In genomic region chr5:122084470-122084869, GRCm38 (mm10) we compare ENCODE assay signal across 20 mouse cellular contexts. TPM values are rescaled to one million over a fixed set of nuclear protein-coding genes. Genes with fewer than 3 reads are reported as not detected.
DNase-seq lines count a peak whose midpoint lies in the region; ATAC-seq and TF ChIP-seq lines count a peak whose summit lies in the region.
"Had no signal": no experiment of that assay in that cellular context is flagged by ENCODE, and none has a peak within 500 bp of the region (broad histone marks: within the 10 kb centered on the region; RNA-seq: fewer than 3 reads in every experiment).

No protein-coding gene starts in this region.

- ATAC-seq in liver, embryonic 12.5 days = no peak; the same call in 1 of the 2 replicates
- ATAC-seq in liver, embryonic 11.5 days (replicated peaks; ENCODE audit: low FRiP score) = no peak
- ATAC-seq in intestine, postnatal 0 days = 0 out of 2 replicates have a peak, but pooled peaks have one; percentile 31
- ATAC-seq: forebrain, embryonic 16.5 days had no signal

- H3ac ChIP-seq in myocyte (ENCODE audit: control insufficient read depth, insufficient read length) = no peak overlapping the region

- no peak for DNase-seq in liver, embryonic 11.5 days (ENCODE audit: low spot score)
- DNase-seq in left cerebral cortex, postnatal 25 days (ENCODE audit: low spot score in 2 of 2) = no peak
- DNase-seq in lung, adult 18-20 months = no peak
- DNase-seq: adrenal gland, adult 2 months; adrenal gland, postnatal 25 days; cerebellum, adult 11 months; cerebellum, adult 8-10 months; cerebellum, postnatal 25 days; gastrocnemius, postnatal 14 days; heart, adult 2 months; heart, postnatal 36 days had no signal

- no peak for TF ChIP-seq POLR2A in myocyte (IDR thresholded peaks at IDR 0.05; ENCODE audit: insufficient read length, low read depth)

- H3K9ac ChIP-seq in liver, embryonic 12.5 days = no peak overlapping the region
- H3K9ac ChIP-seq in liver, embryonic 11.5 days (ENCODE audit: low read depth, low read length) = no peak overlapping the region
- no peak overlapping the region for H3K9ac ChIP-seq in intestine, postnatal 0 days (ENCODE audit: low read depth, low read length)
- H3K9ac ChIP-seq: embryonic facial prominence, embryonic 12.5 days; forebrain, embryonic 12.5 days; hindbrain, embryonic 15.5 days had no signal

- H3K27ac ChIP-seq in liver, embryonic 12.5 days = no peak overlapping the region
- H3K27ac ChIP-seq in liver, embryonic 11.5 days (ENCODE audit: low read depth, low read length) = no peak overlapping the region
- no peak overlapping the region for H3K27ac ChIP-seq in intestine, postnatal 0 days (ENCODE audit: low read depth, low read length)
- H3K27ac ChIP-seq: embryonic facial prominence, embryonic 12.5 days; forebrain, embryonic 12.5 days; heart, adult 2 months; heart, embryonic 13.5 days; hindbrain, embryonic 15.5 days had no signal

- WGBS in liver, embryonic 12.5 days (ENCODE audit: insufficient replicate concordance) = 38% methylated on average over 3 of the region's 3 CpGs
- WGBS in liver, embryonic 11.5 days = 57% methylated on average over 3 of the region's 3 CpGs
- WGBS in intestine, postnatal 0 days = 47% methylated on average over 3 of the region's 3 CpGs

- no peaks in the 10 kb centered on the region for H3K36me3 ChIP-seq in liver, embryonic 12.5 days
- H3K36me3 ChIP-seq in liver, embryonic 11.5 days (ENCODE audit: control insufficient read depth, insufficient read depth, low read length) = no peaks in the 10 kb centered on the region
- H3K36me3 ChIP-seq in intestine, postnatal 0 days (ENCODE audit: control insufficient read depth, insufficient read depth) = no peaks in the 10 kb centered on the region
- H3K36me3 ChIP-seq in myocyte (ENCODE audit: control insufficient read depth, insufficient read depth) = no peaks in the 10 kb centered on the region
- H3K36me3 ChIP-seq: embryonic facial prominence, embryonic 12.5 days; forebrain, embryonic 12.5 days; heart, embryonic 13.5 days; hindbrain, embryonic 15.5 days had no signal

- TF ChIP-seq CTCF in intestine, postnatal 0 days (IDR thresholded peaks at IDR 0.05; ENCODE audit: low read depth) = no peak

- no peaks in the 10 kb centered on the region for H3K27me3 ChIP-seq in liver, embryonic 12.5 days (replicated peaks)
- H3K27me3 ChIP-seq in liver, embryonic 11.5 days (replicated peaks; ENCODE audit: control insufficient read depth, insufficient read depth, low read length) = 0 out of 2 replicates have a peak, but pooled peaks cover 2% of the 10 kb centered on the region
- H3K27me3 ChIP-seq in intestine, postnatal 0 days (replicated peaks; ENCODE audit: control insufficient read depth, insufficient read depth, low read length) = no peaks in the 10 kb centered on the region
- H3K27me3 ChIP-seq in myocyte (ENCODE audit: control insufficient read depth, insufficient read depth, insufficient read length) = no peaks in the 10 kb centered on the region
- H3K27me3 ChIP-seq: embryonic facial prominence, embryonic 12.5 days; forebrain, embryonic 12.5 days had no signal

- intact Hi-C loops in left cerebral cortex, postnatal 25 days (cut with DNase I) = loop anchor here (5.0 kb wide), 1 partner anchor 192 kb away; no protein-coding TSS in a partner anchor

- H3K79me2 ChIP-seq in myocyte (ENCODE audit: control insufficient read depth, insufficient read depth) = no peaks in the 10 kb centered on the region

- no peak overlapping the region for H3K4me3 ChIP-seq in liver, embryonic 12.5 days
- no peak overlapping the region for H3K4me3 ChIP-seq in liver, embryonic 11.5 days (ENCODE audit: low read depth, low read length)
- H3K4me3 ChIP-seq in intestine, postnatal 0 days (ENCODE audit: low read depth, low read length) = no peak overlapping the region
- H3K4me3 ChIP-seq in myocyte = no peak overlapping the region
- H3K4me3 ChIP-seq: embryonic facial prominence, embryonic 12.5 days; forebrain, embryonic 12.5 days; heart, adult 2 months; heart, embryonic 13.5 days; hindbrain, embryonic 15.5 days had no signal

- no peaks in the 10 kb centered on the region for H3K9me3 ChIP-seq in liver, embryonic 12.5 days (replicated peaks)
- H3K9me3 ChIP-seq in liver, embryonic 11.5 days (ENCODE audit: control insufficient read depth, low read length) = no peaks in the 10 kb centered on the region
- no peaks in the 10 kb centered on the region for H3K9me3 ChIP-seq in intestine, postnatal 0 days (ENCODE audit: control insufficient read depth)
- H3K9me3 ChIP-seq: embryonic facial prominence, embryonic 12.5 days; forebrain, embryonic 12.5 days; heart, embryonic 13.5 days; hindbrain, embryonic 15.5 days had no signal

- H3K4me1 ChIP-seq in liver, embryonic 12.5 days = peaks cover 13% of the 10 kb centered on the region
- H3K4me1 ChIP-seq in liver, embryonic 11.5 days (replicated peaks; ENCODE audit: control insufficient read depth, insufficient read depth, low read length) = no peaks in the 10 kb centered on the region
- H3K4me1 ChIP-seq in intestine, postnatal 0 days (replicated peaks; ENCODE audit: control insufficient read depth, insufficient read depth, low read length) = no peaks in the 10 kb centered on the region
- H3K4me1 ChIP-seq: embryonic facial prominence, embryonic 12.5 days; forebrain, embryonic 12.5 days; hindbrain, embryonic 15.5 days had no signal

- peak overlapping the region; percentile 12; the same call in 1 of the 2 replicates for H3K4me2 ChIP-seq in liver, embryonic 12.5 days
- H3K4me2 ChIP-seq in liver, embryonic 11.5 days = no peak overlapping the region
- H3K4me2 ChIP-seq in intestine, postnatal 0 days (replicated peaks; ENCODE audit: low read depth) = no peak overlapping the region
- H3K4me2 ChIP-seq in myocyte (ENCODE audit: low read depth) = peak overlapping the region; percentile 70
- H3K4me2 ChIP-seq: embryonic facial prominence, embryonic 12.5 days; forebrain, embryonic 12.5 days; hindbrain, embryonic 15.5 days had no signal

TF ChIP-seq in myocyte, 11 proteins besides CTCF, POLR2A, EP300 and RAD21:
- TF ChIP-seq MYOG (IDR thresholded peaks at IDR 0.05; ENCODE audit: control insufficient read depth in 1 of 3, insufficient read depth in 1 of 3, insufficient read length in 2 of 3, low read depth in 2 of 3) = no peak
- TF ChIP-seq MYOD1 (IDR thresholded peaks at IDR 0.05; ENCODE audit: control insufficient read depth in 1 of 3, insufficient read length in 2 of 3, low read depth in 2 of 3) = no peak
- no peak for TF ChIP-seq E2F4 (IDR thresholded peaks at IDR 0.05; ENCODE audit: insufficient read depth)
- no peak for TF ChIP-seq TCF12 (IDR thresholded peaks at IDR 0.05; ENCODE audit: insufficient read depth, poor library complexity, severe bottlenecking)
- no peak for TF ChIP-seq CEBPB (IDR thresholded peaks at IDR 0.05; ENCODE audit: insufficient read depth, poor library complexity, severe bottlenecking)
- TF ChIP-seq USF1 (IDR thresholded peaks at IDR 0.05; ENCODE audit: low read depth) = no peak
- no peak for TF ChIP-seq POLR2AphosphoS2 (IDR thresholded peaks at IDR 0.05; ENCODE audit: insufficient read length, low read depth)
- TF ChIP-seq TCF3 (IDR thresholded peaks at IDR 0.05; ENCODE audit: insufficient read length, low read depth) = no peak
- TF ChIP-seq MAX (IDR thresholded peaks at IDR 0.05; ENCODE audit: low read depth) = no peak
- TF ChIP-seq REST (IDR thresholded peaks at IDR 0.05; ENCODE audit: insufficient read depth, insufficient read length) = no peak
- TF ChIP-seq SRF (IDR thresholded peaks at IDR 0.05; ENCODE audit: control insufficient read depth, insufficient read length, low read depth) = no peak
TF ChIP-seq in myocyte: peak in this region for 0.

RNA-seq across cellular contexts. Expression of gene Myl2, which starts 16.3 kb away (rescaled TPM):
- 0.35 and 2.5 TPM in 2 replicates for polyA plus RNA-seq in liver, embryonic 12.5 days (2016; fragmentation: Nextera tagmentation; extraction: Ambion mirVana)
- polyA plus RNA-seq in liver, embryonic 11.5 days (2014; fragmentation: Nextera tagmentation; extraction: Ambion mirVana) = 9.9 and 20.9 TPM in 2 replicates
- polyA plus RNA-seq in intestine, postnatal 0 days (2015; fragmentation: Nextera tagmentation; extraction: Ambion mirVana) = not detected in 2 replicates
- polyA plus RNA-seq in myocyte (2012; fragmentation: generic; extraction: Trizol) = 3.3 TPM
- total RNA-seq in left cerebral cortex, postnatal 25 days (2021) = not detected
- total RNA-seq: adrenal gland, adult 2 months; adrenal gland, postnatal 25 days had no signal
- polyA plus RNA-seq: adrenal gland, adult 2 months had no signal

RNA-seq across cellular contexts. Expression of gene Cux2, which starts 34.6 kb away (rescaled TPM):
- 2.5 and 2.7 TPM in 2 replicates for polyA plus RNA-seq in liver, embryonic 12.5 days (2016; fragmentation: Nextera tagmentation; extraction: Ambion mirVana)
- 4.9 and 5.2 TPM in 2 replicates for polyA plus RNA-seq in liver, embryonic 11.5 days (2014; fragmentation: Nextera tagmentation; extraction: Ambion mirVana)
- polyA plus RNA-seq in intestine, postnatal 0 days (2015; fragmentation: Nextera tagmentation; extraction: Ambion mirVana) = 1.5 and 1.9 TPM in 2 replicates
- 0.62 TPM for polyA plus RNA-seq in myocyte (2012; fragmentation: generic; extraction: Trizol)
- total RNA-seq in left cerebral cortex, postnatal 25 days (2021) = 100 to 1,000 TPM; 196 to 205 TPM

RNA-seq across cellular contexts. Expression of gene Ccdc63, which starts 56.2 kb away (rescaled TPM):
- not detected in 2 replicates for polyA plus RNA-seq in liver, embryonic 12.5 days (2016; fragmentation: Nextera tagmentation; extraction: Ambion mirVana)
- polyA plus RNA-seq in liver, embryonic 11.5 days (2014; fragmentation: Nextera tagmentation; extraction: Ambion mirVana) = 0.32 and 0.39 TPM in 2 replicates
- polyA plus RNA-seq in intestine, postnatal 0 days (2015; fragmentation: Nextera tagmentation; extraction: Ambion mirVana) = not detected in 2 replicates
- polyA plus RNA-seq in myocyte (2012; fragmentation: generic; extraction: Trizol) = not detected
- total RNA-seq in left cerebral cortex, postnatal 25 days (2021) = under 1 TPM; 0.48 to 0.82 TPM
- total RNA-seq: adrenal gland, adult 2 months; adrenal gland, postnatal 25 days; gastrocnemius, postnatal 14 days; heart, postnatal 36 days had no signal
- polyA plus RNA-seq: adrenal gland, adult 2 months; embryonic facial prominence, embryonic 12.5 days; forebrain, embryonic 12.5 days; forebrain, embryonic 16.5 days; heart, embryonic 13.5 days; hindbrain, embryonic 11.5 days; hindbrain, embryonic 15.5 days had no signal

Comparison
In these comparisons a context has a peak if more than half of its experiments do, and no peak if none do; other contexts are left out.
1. H3K4me2 ChIP-seq: peak in liver, embryonic 12.5 days (single experiment) and myocyte (single experiment); none in liver, embryonic 11.5 days (single experiment) and intestine, postnatal 0 days (single experiment).